Mouse (Mus musculus) embryonic fibroblast, embryonic 13.5 days (primary cell): ENCODE data around the gene Tsacc. TPM values are rescaled to one million over a fixed set of nuclear protein-coding genes. Genes with fewer than 3 reads are reported as not detected.

Source experiments
- H3K27ac ChIP-seq: 2 replicates; pipeline ENCODE4 v1.5.1; 2012; ENCODE audit warnings: low read length, control low read depth, inconsistent platforms; ENCODE audit not compliant: insufficient read depth
- H3K4me1 ChIP-seq: 2 replicates; pipeline ENCODE4 v1.6.1; 2011; ENCODE audit warnings: low read length; ENCODE audit not compliant: control insufficient read depth, insufficient read depth
- H3K4me3 ChIP-seq: 2 replicates; pipeline ENCODE4 v1.5.1; 2011; ENCODE audit warnings: mild to moderate bottlenecking, control low read depth, low read length; ENCODE audit not compliant: insufficient read depth
- CTCF ChIP-seq: IDR thresholded peaks from 2 replicates; pipeline ENCODE4 v1.5.1; 2011; ENCODE audit warnings: mild to moderate bottlenecking, control low read depth, low read length, moderate library complexity, borderline replicate concordance; ENCODE audit not compliant: insufficient read depth
- POLR2A ChIP-seq: IDR thresholded peaks from 2 replicates; pipeline ENCODE4 v1.6.1; 2011; ENCODE audit warnings: low read depth, mild to moderate bottlenecking, control low read depth, low read length, moderate library complexity
- polyA plus RNA-seq: library from polyadenylated mRNA; stranded (reverse); fragments of >200 nt; gene quantifications from 2 replicates; pipeline ENCODE4 v1.2.4, GENCODE M21; 2011; ENCODE audit warnings: low read depth; ENCODE audit not compliant: missing spikeins, insufficient read length

Tsacc gene
- polyA plus RNA-seq, 1 experiment = 5.5 TPM

DNA sequence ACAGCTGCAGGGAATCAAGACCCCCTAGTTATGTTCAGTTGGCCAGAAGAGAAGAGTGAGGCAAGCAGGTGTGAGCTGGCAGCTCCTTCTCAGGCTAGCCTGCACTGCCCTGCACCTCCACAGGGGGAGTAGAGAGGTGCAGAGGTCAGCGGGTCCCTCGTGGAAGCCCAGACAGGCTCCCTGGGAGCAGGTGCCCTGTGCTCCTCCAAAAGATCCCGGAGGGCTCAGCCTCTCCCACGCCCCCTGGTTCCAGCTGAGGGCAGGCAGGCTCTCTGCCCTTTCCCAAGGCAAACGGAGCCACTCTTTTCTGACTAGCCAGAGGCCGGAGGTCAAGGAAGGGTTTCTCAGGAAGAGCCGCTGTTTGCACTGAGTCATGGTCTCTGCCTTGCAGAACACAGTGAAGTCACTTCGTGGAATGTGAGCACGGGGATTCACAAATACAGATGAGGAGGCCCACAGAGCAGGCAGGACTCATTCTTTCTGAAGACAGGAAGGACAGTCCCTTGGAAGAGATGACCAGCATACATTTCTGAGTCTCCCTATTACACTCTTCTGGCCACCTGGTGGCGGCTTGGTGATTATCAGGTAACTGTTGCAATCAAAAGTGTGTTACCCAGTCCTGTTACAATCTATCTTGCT, 59.1 kb downstream of the Tsacc start:
- Histone ChIP-seq H3K4me1 (no peaks in the 10 kb centered on the region), H3K4me3 (no peak overlapping the region), H3K27ac (no peak overlapping the region)
- peak; percentile 33; the same call in 1 of the 2 replicates for TF ChIP-seq CTCF
- no peak for TF ChIP-seq POLR2A

DNA sequence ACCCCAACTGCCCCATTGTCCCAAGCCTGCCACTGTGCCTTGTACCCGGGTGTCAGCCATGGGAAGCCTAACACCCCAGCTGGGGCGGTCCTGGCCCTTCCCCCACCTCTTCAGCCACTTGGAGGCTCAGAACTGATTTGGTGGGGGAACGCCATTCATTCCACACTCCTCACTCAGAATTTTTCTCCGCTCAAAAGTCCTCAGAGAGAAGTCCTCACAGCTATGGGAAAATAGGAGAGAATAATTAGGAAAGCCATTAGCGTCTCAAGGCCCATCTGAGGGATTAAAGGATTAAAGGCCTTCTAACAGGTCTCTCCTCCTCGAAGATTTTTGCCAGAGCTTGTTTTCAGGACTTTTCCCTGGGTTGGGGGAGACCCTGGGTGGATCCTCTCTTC, 59.6 kb downstream of the Tsacc start:
- Histone ChIP-seq H3K4me3 (no peak overlapping the region), H3K4me1 (no peaks in the 10 kb centered on the region), H3K27ac (no peak overlapping the region)
- TF ChIP-seq POLR2A (no peak), CTCF (no peak)

DNA sequence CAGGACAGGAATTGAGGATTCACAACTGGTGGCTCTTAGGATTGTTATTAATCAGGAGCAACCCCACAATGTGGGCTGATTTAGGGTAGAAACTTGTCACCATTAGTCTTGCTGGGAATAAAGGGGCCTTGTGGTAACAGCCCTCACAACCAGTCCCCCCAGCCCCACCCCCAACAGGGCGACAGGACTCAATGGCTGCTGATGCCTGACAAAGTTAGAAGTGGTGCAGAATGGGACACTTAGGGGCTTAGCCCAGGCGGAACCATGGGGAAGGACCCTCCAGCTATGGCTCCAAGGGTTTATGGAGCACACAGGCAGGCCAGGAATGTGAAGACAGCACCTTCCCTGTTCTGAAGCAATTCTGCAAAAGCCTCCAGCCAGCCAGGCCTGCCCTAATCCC, 61.2 kb downstream of the Tsacc start:
- TF ChIP-seq CTCF (no peak), POLR2A (no peak)
- Histone ChIP-seq H3K27ac (no peak overlapping the region), H3K4me1 (no peaks in the 10 kb centered on the region), H3K4me3 (no peak overlapping the region)

DNA sequence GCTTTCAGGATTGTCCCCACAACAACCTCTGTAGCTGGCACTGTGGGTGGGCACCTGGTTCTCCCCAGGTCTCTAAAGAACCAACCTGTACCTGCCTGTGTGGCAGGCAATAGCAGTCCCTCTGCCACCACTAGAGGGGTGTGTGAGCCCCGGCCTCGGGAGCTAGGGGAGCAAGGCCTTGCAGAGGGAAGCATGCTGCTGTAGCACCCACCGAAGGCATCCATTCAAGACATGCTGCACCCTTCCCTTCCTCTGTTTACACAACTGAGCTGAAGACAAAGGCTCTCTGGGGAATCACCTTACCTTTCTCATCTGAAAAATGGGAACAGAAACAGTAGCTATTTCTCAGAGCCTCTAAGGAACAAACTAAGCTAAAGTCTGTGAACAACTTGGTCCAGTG, 61.6 kb downstream of the Tsacc start:
- no peaks in the 10 kb centered on the region for H3K4me1 ChIP-seq

DNA sequence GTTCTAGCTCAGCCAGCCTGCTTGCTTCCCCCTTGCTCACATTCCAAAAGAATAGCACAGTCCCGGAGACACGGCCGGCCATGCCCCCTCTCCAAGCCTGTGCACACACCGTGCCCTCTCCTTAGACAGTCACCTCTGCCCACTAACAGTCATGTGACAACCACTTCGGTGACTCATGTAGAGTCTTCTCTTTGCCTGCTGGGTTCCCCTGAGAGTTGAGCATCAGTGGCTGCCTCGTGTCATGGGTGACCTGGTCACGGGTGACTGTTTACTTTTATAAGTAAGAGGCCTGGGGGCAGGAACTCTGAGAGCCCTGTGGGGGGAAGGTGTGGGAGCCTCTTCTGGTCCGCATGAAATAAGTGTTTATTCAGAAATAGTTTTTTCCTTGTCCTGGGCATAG, 62.8 kb downstream of the Tsacc start:
- H3K27ac ChIP-seq = no peak overlapping the region
- H3K4me3 ChIP-seq = no peak overlapping the region
- H3K4me1 ChIP-seq = no peaks in the 10 kb centered on the region
- TF ChIP-seq POLR2A = no peak
- no peak for TF ChIP-seq CTCF

More for the DNA sequence above, 61.6 kb downstream of the Tsacc start:
- H3K27ac ChIP-seq = no peak overlapping the region
- TF ChIP-seq CTCF (peak; percentile 26; the same call in 1 of the 2 replicates), POLR2A (no peak)
- no peak overlapping the region for H3K4me3 ChIP-seq

DNA sequence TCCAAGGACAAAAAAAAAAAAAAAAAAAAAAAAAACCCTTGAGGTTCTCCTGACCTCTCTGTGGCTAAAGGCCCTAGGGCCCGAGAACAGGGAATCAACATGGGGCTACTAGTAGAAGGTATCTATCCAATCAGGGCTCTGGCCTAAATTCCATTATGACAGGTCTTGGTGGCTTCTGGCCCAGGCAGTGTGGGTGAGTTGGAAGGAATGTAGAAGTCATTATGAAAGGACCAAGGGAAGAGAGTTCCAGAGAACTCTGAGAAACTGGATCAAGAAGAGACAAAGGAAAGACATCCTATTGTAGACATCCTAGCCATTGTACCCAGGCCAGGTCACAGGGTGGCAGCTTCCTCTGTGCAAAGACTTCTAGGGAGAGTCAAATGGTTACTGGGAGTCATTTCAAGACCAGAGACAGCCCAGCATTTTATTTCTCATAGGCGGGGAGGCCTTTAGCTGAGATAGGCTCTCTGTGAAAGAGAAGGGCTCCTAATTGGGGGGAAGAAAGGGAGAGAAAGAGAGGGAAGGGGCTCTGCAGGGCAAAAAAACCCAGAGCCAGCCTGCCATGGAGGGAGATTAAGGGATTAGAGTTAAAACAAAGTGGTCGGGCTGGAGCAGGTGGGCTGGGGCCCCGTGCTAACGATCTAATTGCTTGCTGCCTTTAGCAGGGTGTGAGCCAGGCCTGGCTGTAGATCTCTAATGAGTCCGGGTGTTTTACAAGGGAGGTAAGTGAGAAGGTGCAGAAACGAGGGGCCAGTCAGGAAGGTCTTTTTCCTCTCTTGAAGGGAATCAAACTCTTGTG, 63.7 kb downstream of the Tsacc start:
- TF ChIP-seq CTCF (no peak), POLR2A (no peak)
- Histone ChIP-seq H3K4me3 (no peak overlapping the region), H3K27ac (no peak overlapping the region), H3K4me1 (no peaks in the 10 kb centered on the region)

Other genes with a start within 250 kb of the Tsacc start
- gene Naxe, start 238.5 kb downstream of the Tsacc start, polyA plus RNA-seq = 90.8 and 97.3 TPM in 2 replicates
- gene Ttc24, start 218.7 kb downstream of the Tsacc start, polyA plus RNA-seq = not detected in 2 replicates
- gene Iqgap3, start 215.0 kb downstream of the Tsacc start, polyA plus RNA-seq = 14.8 and 20.1 TPM in 2 replicates
- gene Mef2d, start 154.6 kb downstream of the Tsacc start, polyA plus RNA-seq = 49.1 and 57.0 TPM in 2 replicates
- not detected in 2 replicates for gene Rhbg, start 42.3 kb downstream of the Tsacc start, polyA plus RNA-seq
- gene Gm38392, start 9.8 kb downstream of the Tsacc start, polyA plus RNA-seq = not detected in 2 replicates
- gene Cct3, start 117 bp upstream of the Tsacc start, polyA plus RNA-seq = 223 and 264 TPM in 2 replicates
- gene Glmp, start 28.0 kb upstream of the Tsacc start, polyA plus RNA-seq = 172 and 220 TPM in 2 replicates
- 1.3 and 1.4 TPM in 2 replicates for gene Tmem79, start 39.1 kb upstream of the Tsacc start, polyA plus RNA-seq
- 62.8 and 71.6 TPM in 2 replicates for gene Smg5, start 39.3 kb upstream of the Tsacc start, polyA plus RNA-seq
- gene Paqr6, start 67.6 kb upstream of the Tsacc start, polyA plus RNA-seq = 0.55 and 1.4 TPM in 2 replicates
- gene Bglap3, start 75.7 kb upstream of the Tsacc start, polyA plus RNA-seq = not detected in 2 replicates
- gene Bglap2, start 81.7 kb upstream of the Tsacc start, polyA plus RNA-seq = not detected in 2 replicates
- gene Bglap, start 87.5 kb upstream of the Tsacc start, polyA plus RNA-seq = not detected in 2 replicates
- 24.4 and 29.9 TPM in 2 replicates for gene Pmf1, start 113.3 kb upstream of the Tsacc start, polyA plus RNA-seq
- 15.9 and 20.1 TPM in 2 replicates for gene Slc25a44, start 128.1 kb upstream of the Tsacc start, polyA plus RNA-seq
- gene Sema4a, start 164.2 kb upstream of the Tsacc start, polyA plus RNA-seq = 0.25 and 0.63 TPM in 2 replicates
- 401 and 426 TPM in 2 replicates for gene Lmna, start 213.0 kb upstream of the Tsacc start, polyA plus RNA-seq
- 25.7 and 33.6 TPM in 2 replicates for gene Mex3a, start 235.4 kb upstream of the Tsacc start, polyA plus RNA-seq